Mouse (Mus musculus): ENCODE measurements around the gene Pdcd2l. TPM values are rescaled to one million over a fixed set of nuclear protein-coding genes. Genes with fewer than 3 reads are reported as not detected.

The Pdcd2l gene
- total and polyA plus RNA-seq, 3 experiments: 27.9 to 51.6 (median 39.5) TPM

- Histone ChIP-seq H3K36me3 (replicated peaks in 1 of 2; ENCODE audit: control insufficient read depth in 1 of 2, insufficient read depth in 1 of 2, low read length in 1 of 2) (peaks cover 22 to 44% of the 10 kb centered on the region in 2 experiments), H3K4me2 (ENCODE audit: insufficient read depth, low read depth, poor library complexity, severe bottlenecking) (no peak overlapping the region), H3K4me1 (ENCODE audit: control insufficient read depth in 1 of 2, insufficient read depth in 2 of 2) (peaks cover 0 to 36% of the 10 kb centered on the region in 2 experiments; a peak in 2 of 4 replicates), H3K9ac (ENCODE audit: insufficient read depth, low read depth) (no peak overlapping the region), H3K27me3 (replicated peaks) (no peaks in the 10 kb centered on the region), H3K9me3 (replicated peaks; ENCODE audit: low read length) (no peaks in the 10 kb centered on the region), H3K27ac (ENCODE audit: insufficient read depth, low read depth) (no peak overlapping the region), H3K4me3 (replicated peaks in 1 of 3; ENCODE audit: low read depth in 2 of 3, low read length in 2 of 3, poor library complexity in 1 of 3) (no peak overlapping the region), H3K79me2 (replicated peaks; ENCODE audit: control insufficient read depth, extremely low read depth, insufficient read depth, poor library complexity, severe bottlenecking) (no peaks in the 10 kb centered on the region; the same call in 1 of the 2 replicates)
- TF ChIP-seq GABPA (IDR thresholded peaks at IDR 0.05; ENCODE audit: insufficient replicate concordance, low read depth, low read length): no peak
- no peak for TF ChIP-seq MAX (IDR thresholded peaks at IDR 0.05; ENCODE audit: low read length)
- no peak for TF ChIP-seq NRF1 (IDR thresholded peaks at IDR 0.05; ENCODE audit: low read depth, low read length)
- TF ChIP-seq BHLHE40 (IDR thresholded peaks at IDR 0.05; ENCODE audit: low read depth, low read length): no peak
- no peak for TF ChIP-seq SMC3 (IDR thresholded peaks at IDR 0.05; ENCODE audit: low read depth, low read length)
- TF ChIP-seq JUND (conservative IDR thresholded peaks at IDR 0.05; ENCODE audit: low read depth, low read length): no peak
- TF ChIP-seq KAT2A (IDR thresholded peaks at IDR 0.05; ENCODE audit: insufficient replicate concordance, low read length): no peak
- no peak for TF ChIP-seq PAX5 (IDR thresholded peaks at IDR 0.05; ENCODE audit: low read length)
- TF ChIP-seq ZNF384 (IDR thresholded peaks at IDR 0.05; ENCODE audit: low read depth, low read length): no peak
- TF ChIP-seq NELFE (IDR thresholded peaks at IDR 0.05; ENCODE audit: low read depth, low read length): no peak
- TF ChIP-seq ZC3H11A (IDR thresholded peaks at IDR 0.05; ENCODE audit: low read depth, low read length): no peak
- no peak for TF ChIP-seq USF1 (IDR thresholded peaks at IDR 0.05; ENCODE audit: low read depth, low read length)
- no peak for TF ChIP-seq MEF2A (IDR thresholded peaks at IDR 0.05; ENCODE audit: borderline replicate concordance, low read depth, low read length)
- no peak for TF ChIP-seq ZMIZ1 (IDR thresholded peaks at IDR 0.05; ENCODE audit: low read depth, low read length)
- no peak for TF ChIP-seq JUN (IDR thresholded peaks at IDR 0.05; ENCODE audit: insufficient read depth, low read depth, low read length)
- no peak for TF ChIP-seq EP300 (IDR thresholded peaks at IDR 0.05; ENCODE audit: low read length)
- TF ChIP-seq MAZ (IDR thresholded peaks at IDR 0.05; ENCODE audit: low read depth, low read length): no peak
- no peak for TF ChIP-seq CHD2 (IDR thresholded peaks at IDR 0.05; ENCODE audit: low read length)
- no peak for TF ChIP-seq CTCF (conservative IDR thresholded peaks at IDR 0.05 in 1 of 2, IDR thresholded peaks at IDR 0.05 in 1 of 2; ENCODE audit: low read depth in 2 of 2, low read length in 2 of 2)
- in situ Hi-C loops (cut with MboI; ENCODE audit: low pct_ligation_motif_present, low pct_unique_long_range_greater_than_20kb, low sequenced_read_pairs): no loop called here
- DNase-seq (ENCODE audit: extremely low read depth): no peak
- dilution Hi-C loops (cut with MboI; ENCODE audit: extremely low pct_ligation_motif_present, extremely low pct_unique_long_range_greater_than_20kb, low sequenced_read_pairs): no loop called here
These were observed 39.1 kb upstream of the Pdcd2l start for GRCm38 (mm10) chr7:34235602-34236001.

All from CH12.LX (cell line).